Mouse (Mus musculus) NIH3T3 (cell line): Measurements from ENCODE around the gene Mta1.

Experiments
- DNase-seq: peaks from one replicate; pipeline ENCODE4 v3.0.0-alpha.2; 2012; ENCODE audit warnings: low read depth

Mta1 gene

GRCm38 (mm10) chr12:113186326-113187010 is 88.4 kb downstream of the Mta1 start:
- peak; percentile 19 for DNase-seq
